Mouse (Mus musculus): ENCODE data around the gene Bmper.

DNA sequence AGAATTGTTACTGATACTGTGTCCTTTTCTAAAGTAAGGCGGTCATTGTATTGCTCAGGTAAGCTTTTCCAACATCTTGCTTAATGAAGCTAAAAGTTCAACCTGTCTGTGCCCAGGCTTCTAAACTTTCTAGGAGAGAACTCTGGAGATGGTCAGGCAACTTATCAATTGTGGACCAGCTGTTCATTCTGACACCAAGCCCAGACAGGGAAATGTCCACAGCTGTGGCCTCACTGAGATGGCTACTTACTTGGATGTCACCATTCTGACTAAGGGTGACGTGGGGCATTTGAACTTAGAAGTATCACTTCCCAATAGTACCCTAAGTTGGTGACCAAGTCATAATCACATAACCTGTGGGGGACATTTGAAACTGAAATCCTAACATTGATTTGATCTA, 129.5 kb downstream of the Bmper start:
- TF ChIP-seq POLR2A (IDR thresholded peaks at IDR 0.05; ENCODE audit: insufficient read depth, low read depth, low read length) (no peak), CTCF (IDR thresholded peaks at IDR 0.05; ENCODE audit: insufficient read depth, low read depth, low read length) (no peak)
